Mouse (Mus musculus): ENCODE measurements around the gene Fbxo4.

DNA sequence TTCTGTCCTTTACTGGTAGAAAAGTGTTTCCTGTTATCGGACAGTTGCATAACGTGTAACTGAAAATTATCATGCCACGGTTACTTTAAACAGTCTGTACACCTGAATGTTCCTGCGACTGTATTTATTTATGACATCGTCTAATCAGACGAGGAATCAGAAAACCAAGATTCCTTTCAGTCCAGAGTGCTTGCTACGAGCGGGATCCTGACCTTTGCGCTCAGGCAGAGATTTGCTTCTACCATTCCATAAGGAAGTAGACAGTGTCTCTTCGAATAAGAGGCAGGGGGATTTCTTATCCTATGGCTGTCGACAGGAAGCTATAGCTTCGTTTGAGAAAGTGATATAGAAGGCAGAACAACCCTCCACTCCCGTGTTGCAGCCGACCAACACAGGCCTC is 9.6 kb downstream of the Fbxo4 start:
- TF ChIP-seq HCFC1 (IDR thresholded peaks at IDR 0.05; ENCODE audit: low read depth, low read length): no peak
- no peak for TF ChIP-seq KAT2A (IDR thresholded peaks at IDR 0.05; ENCODE audit: insufficient replicate concordance, low read length)
- no peak for TF ChIP-seq EP300 (IDR thresholded peaks at IDR 0.05; ENCODE audit: low read length)
- no peak for TF ChIP-seq CTCF (conservative IDR thresholded peaks at IDR 0.05 in 1 of 2, IDR thresholded peaks at IDR 0.05 in 1 of 2; ENCODE audit: low read depth in 2 of 2, low read length in 2 of 2)
- TF ChIP-seq CHD2 (IDR thresholded peaks at IDR 0.05; ENCODE audit: low read length): no peak
- no peak for TF ChIP-seq MAX (IDR thresholded peaks at IDR 0.05; ENCODE audit: low read length)
- TF ChIP-seq UBTF (IDR thresholded peaks at IDR 0.05; ENCODE audit: low read depth, low read length): no peak
- TF ChIP-seq MAFK (IDR thresholded peaks at IDR 0.05; ENCODE audit: insufficient replicate concordance, low read length): no peak
- no peak for TF ChIP-seq MYC (IDR thresholded peaks at IDR 0.05; ENCODE audit: low read depth, low read length)
- TF ChIP-seq CHD1 (IDR thresholded peaks at IDR 0.05; ENCODE audit: low read depth, low read length): no peak

All from CH12.LX (cell line).